8 mouse cellular contexts compared by ENCODE assay signal in the genomic region with DNA sequence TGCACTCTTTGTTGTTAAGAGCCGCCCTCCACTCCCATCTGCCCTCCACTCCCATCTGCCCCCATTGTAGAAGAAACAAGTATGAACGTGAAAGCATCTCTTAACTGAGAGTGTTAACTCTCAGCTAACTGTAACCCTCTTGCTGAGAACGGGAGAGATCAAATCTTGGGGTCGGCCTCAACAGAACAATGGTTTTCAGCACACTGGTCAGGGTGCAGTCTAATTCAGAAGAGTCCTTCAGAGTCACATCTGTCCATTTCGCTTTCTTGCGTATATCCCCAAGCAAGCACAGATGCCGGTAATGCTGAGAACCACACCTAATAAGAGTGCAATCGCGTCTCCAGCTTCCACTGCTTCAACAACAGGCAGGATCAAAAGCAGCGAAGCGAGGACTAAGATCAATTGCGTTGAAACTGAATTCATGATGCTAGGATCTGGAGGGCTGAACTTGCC. TPM values are rescaled to one million over a fixed set of nuclear protein-coding genes. Genes with fewer than 3 reads are reported as not detected.
DNase-seq lines count a peak whose midpoint lies in the region; ATAC-seq and TF ChIP-seq lines count a peak whose summit lies in the region.

No protein-coding gene starts in this region.

- DNase-seq in c-Kit-positive CD71-positive TER-119-negative erythroid progenitor cells, embryonic 14.5 days (ENCODE audit: low read depth) = peak; percentile 8
- DNase-seq in forebrain, postnatal 0 days = peak; percentile 39
- peak; percentile 22 for DNase-seq in large intestine, adult 2 months (ENCODE audit: low read depth, low spot score)
- no peak for DNase-seq in MN1 (ENCODE audit: low spot score)

- peak overlapping the region; percentile 48 for H3K4me2 ChIP-seq in forebrain, postnatal 0 days (ENCODE audit: low read depth)

- H3K9ac ChIP-seq in forebrain, postnatal 0 days = peak overlapping the region; percentile 23

- no peaks in the 10 kb centered on the region for H3K27me3 ChIP-seq in megakaryocyte, embryonic 14.5 days (replicated peaks)
- H3K27me3 ChIP-seq in forebrain, postnatal 0 days (ENCODE audit: insufficient read depth, low read length) = no peaks in the 10 kb centered on the region

- H3K4me3 ChIP-seq in megakaryocyte, embryonic 14.5 days (replicated peaks) = peak overlapping the region; percentile 93
- H3K4me3 ChIP-seq in forebrain, postnatal 0 days (ENCODE audit: low read depth, low read length) = peak overlapping the region; percentile 65

- no peak for ATAC-seq in megakaryocyte, adult 5-6 weeks (ENCODE audit: poor library complexity, severe bottlenecking)
- ATAC-seq in forebrain, postnatal 0 days = no peak
- ATAC-seq in monocyte, adult 5-6 weeks (replicated peaks; ENCODE audit: insufficient number of reproducible peaks, low FRiP score, low TSS enrichment, poor library complexity, severe bottlenecking) = peak; percentile 16; the same call in 1 of the 2 replicates
- no peak for ATAC-seq in megakaryocyte progenitor cell, adult 5-6 weeks (replicated peaks; ENCODE audit: poor library complexity)

- no peak overlapping the region for H3K27ac ChIP-seq in forebrain, postnatal 0 days (ENCODE audit: low read depth, low read length)

- peaks cover 27% of the 10 kb centered on the region for H3K36me3 ChIP-seq in megakaryocyte, embryonic 14.5 days (replicated peaks; ENCODE audit: low read length)
- no peaks in the 10 kb centered on the region for H3K36me3 ChIP-seq in forebrain, postnatal 0 days (ENCODE audit: insufficient read depth)

- 18% methylated on average over 12 of the region's 12 CpGs for WGBS in forebrain, postnatal 0 days
- WGBS in large intestine, adult 2 months = 20% methylated on average over 12 of the region's 12 CpGs

- H3K4me1 ChIP-seq in megakaryocyte, embryonic 14.5 days = peaks cover 19% of the 10 kb centered on the region
- H3K4me1 ChIP-seq in forebrain, postnatal 0 days (ENCODE audit: insufficient read depth) = peaks cover 5% of the 10 kb centered on the region; the same call in 1 of the 2 replicates

- no peaks in the 10 kb centered on the region for H3K9me3 ChIP-seq in megakaryocyte, embryonic 14.5 days
- H3K9me3 ChIP-seq in forebrain, postnatal 0 days (ENCODE audit: low read length) = no peaks in the 10 kb centered on the region

- no peak for TF ChIP-seq CTCF in forebrain, postnatal 0 days (IDR thresholded peaks at IDR 0.05; ENCODE audit: low read depth)

RNA-seq across cellular contexts. Expression of gene 2610001J05Rik, which starts 1.0 kb away (rescaled TPM):
- polyA plus RNA-seq in megakaryocyte, embryonic 14.5 days (2012; ENCODE audit: insufficient read depth, low replicate concordance) = 41.8 TPM in 1 of 2 replicates, not detected in the other
- total RNA-seq in megakaryocyte, adult 5-6 weeks (2015) = 36.8 and 42.5 TPM in 2 replicates
- 47.4 and 51.7 TPM in 2 replicates for total RNA-seq in megakaryocyte, adult 5-6 weeks (2017)
- 18.1 and 23.1 TPM in 2 replicates for total RNA-seq in forebrain, postnatal 0 days (2014; rRNA removed)
- 115 and 120 TPM in 2 replicates for polyA plus RNA-seq in forebrain, postnatal 0 days (2015; fragmentation: Nextera tagmentation; extraction: Ambion mirVana)
- 26.4 and 37.2 TPM in 2 replicates for polyA plus RNA-seq in large intestine, adult 2 months (2012; rRNA removed)
- total RNA-seq in monocyte, adult 5-6 weeks (2017) = 64.0 to 80.9 TPM (median 67.1 TPM) in 3 replicates
- total RNA-seq in megakaryocyte progenitor cell, adult 5-6 weeks (2015) = 38.0 and 50.1 TPM in 2 replicates
- total RNA-seq in megakaryocyte progenitor cell, adult 5-6 weeks (2017) = 51.7 and 58.2 TPM in 2 replicates

RNA-seq across cellular contexts. Expression of gene Gpr85, which starts 30.6 kb away (rescaled TPM):
- not detected in 2 replicates for polyA plus RNA-seq in megakaryocyte, embryonic 14.5 days (2012; ENCODE audit: insufficient read depth, low replicate concordance)
- 0.18 and 0.27 TPM in 2 replicates for total RNA-seq in megakaryocyte, adult 5-6 weeks (2015)
- total RNA-seq in megakaryocyte, adult 5-6 weeks (2017) = 0.28 TPM in 1 of 2 replicates, not detected in the other
- 156 and 167 TPM in 2 replicates for total RNA-seq in forebrain, postnatal 0 days (2014; rRNA removed)
- polyA plus RNA-seq in forebrain, postnatal 0 days (2015; fragmentation: Nextera tagmentation; extraction: Ambion mirVana) = 140 and 159 TPM in 2 replicates
- 1.6 and 1.8 TPM in 2 replicates for polyA plus RNA-seq in large intestine, adult 2 months (2012; rRNA removed)
- not detected in 3 replicates for total RNA-seq in monocyte, adult 5-6 weeks (2017)
- total RNA-seq in megakaryocyte progenitor cell, adult 5-6 weeks (2015) = 0.44 and 1.2 TPM in 2 replicates
- total RNA-seq in megakaryocyte progenitor cell, adult 5-6 weeks (2017) = 0.41 and 0.54 TPM in 2 replicates

Comparison
In these comparisons a context has a peak if more than half of its experiments do, and no peak if none do; other contexts are left out.
1. RNA of gene Gpr85, which starts 30.6 kb away (total RNA-seq): 156 to 167 TPM in forebrain, postnatal 0 days; 0.41 to 1.2 TPM in megakaryocyte progenitor cell, adult 5-6 weeks, 0.18 to 0.28 TPM in megakaryocyte, adult 5-6 weeks and not detected in monocyte, adult 5-6 weeks; every median in the first group is over 10 times any median in the second.